Mouse (Mus musculus): Measurements from ENCODE around the gene Lrpprc.

- no peak for TF ChIP-seq POLR2A (IDR thresholded peaks at IDR 0.05; ENCODE audit: borderline replicate concordance, insufficient read depth, low read length)
- no peak for TF ChIP-seq CTCF (IDR thresholded peaks at IDR 0.05; ENCODE audit: borderline replicate concordance, insufficient read depth, low read depth, low read length)
These were observed 102.6 kb downstream of the Lrpprc start for GRCm38 (mm10) chr17:84687994-84688393.

Measured in cerebellum, adult 2 months (tissue).